11 mouse cellular contexts compared by ENCODE assay signal in genomic region chr4:137313511-137313910, GRCm38 (mm10). TPM values are rescaled to one million over a fixed set of nuclear protein-coding genes. Genes with fewer than 3 reads are reported as not detected.
DNase-seq lines count a peak whose midpoint lies in the region; TF ChIP-seq lines count a peak whose summit lies in the region.
"Had no signal": no experiment of that assay in that cellular context is flagged by ENCODE, and none has a peak within 500 bp of the region (broad histone marks: within the 10 kb centered on the region; RNA-seq: fewer than 3 reads in every experiment).

No protein-coding gene starts in this region.

- peak; percentile 81 for TF ChIP-seq CTCF in heart, adult 2 months (IDR thresholded peaks at IDR 0.05)

- no peak overlapping the region for H3K27ac ChIP-seq in heart, adult 2 months
- H3K27ac ChIP-seq in heart, embryonic 10.5 days, result no peak overlapping the region

- 30% methylated on average over 2 of the region's 2 CpGs for WGBS in heart, adult 2 months
- 71% methylated on average over 2 of the region's 2 CpGs for WGBS in heart, embryonic 10.5 days

- no peaks in the 10 kb centered on the region for H3K27me3 ChIP-seq in heart, adult 2 months (ENCODE audit: control insufficient read depth, insufficient read depth, low read length)
- H3K27me3 ChIP-seq in heart, embryonic 10.5 days (ENCODE audit: insufficient read depth, poor library complexity, severe bottlenecking), result no peaks in the 10 kb centered on the region
- H3K27me3 ChIP-seq in splenic B cell, adult 2 months (ENCODE audit: control insufficient read depth, insufficient read depth, low read length, poor library complexity, severe bottlenecking), result no peaks in the 10 kb centered on the region
- H3K27me3 ChIP-seq: heart, embryonic 15.5 days; kidney, embryonic 15.5 days had no signal

- no peak overlapping the region for H3K9ac ChIP-seq in heart, adult 2 months (ENCODE audit: low read depth, low read length)
- H3K9ac ChIP-seq: heart, embryonic 15.5 days; kidney, embryonic 15.5 days had no signal

- no peak for TF ChIP-seq EP300 in heart, adult 2 months (IDR thresholded peaks at IDR 0.05; ENCODE audit: insufficient read depth, low read depth, low read length)

- intact Hi-C loops in heart, adult 2 months (cut with DNase I), result loop anchor here (5.0 kb wide), 2 partner anchors 79 to 129 kb away; no protein-coding TSS in a partner anchor

- no peak for TF ChIP-seq POLR2A in heart, adult 2 months (IDR thresholded peaks at IDR 0.05; ENCODE audit: insufficient read depth, low read depth, low read length)

- H3K36me3 ChIP-seq in heart, adult 2 months (ENCODE audit: control insufficient read depth, insufficient read depth, low read length), result peaks cover 10% of the 10 kb centered on the region
- peaks cover 21% of the 10 kb centered on the region for H3K36me3 ChIP-seq in heart, embryonic 10.5 days
- peaks cover 6% of the 10 kb centered on the region for H3K36me3 ChIP-seq in splenic B cell, adult 2 months (ENCODE audit: control insufficient read depth, insufficient read depth, low read length, poor library complexity, severe bottlenecking)

- no peak for DNase-seq in heart, adult 2 months
- DNase-seq in heart, embryonic 10.5 days (ENCODE audit: low spot score), result no peak
- peak; percentile 24 for DNase-seq in lung, postnatal 25 days (ENCODE audit: low spot score)
- no peak for DNase-seq in lung, postnatal 36 days
- DNase-seq in ZHBTc4 (ENCODE audit: low read depth, low spot score), result peak; percentile 26
- peak; percentile 57 for DNase-seq in splenic B cell, adult 2 months (ENCODE audit: low read depth, low spot score)
- DNase-seq in urinary bladder, postnatal 14 days (ENCODE audit: low spot score), result no peak
- DNase-seq in heart, adult 11 months, result no peak

- peaks cover 1% of the 10 kb centered on the region for H3K4me1 ChIP-seq in heart, adult 2 months (ENCODE audit: control insufficient read depth, insufficient read depth, low read length)
- H3K4me1 ChIP-seq in heart, embryonic 10.5 days, result peaks cover 41% of the 10 kb centered on the region

- peaks cover 2% of the 10 kb centered on the region; the same call in 1 of the 2 replicates for H3K79me2 ChIP-seq in heart, adult 2 months (replicated peaks; ENCODE audit: control insufficient read depth, insufficient read depth, low read length)

- H3K4me3 ChIP-seq in heart, adult 2 months, result no peak overlapping the region
- H3K4me3 ChIP-seq in heart, embryonic 10.5 days, result no peak overlapping the region
- H3K4me3 ChIP-seq: heart, embryonic 15.5 days; kidney, embryonic 15.5 days had no signal

- no peaks in the 10 kb centered on the region for H3K9me3 ChIP-seq in heart, embryonic 10.5 days
- H3K9me3 ChIP-seq: heart, embryonic 15.5 days; kidney, embryonic 15.5 days had no signal

RNA-seq across cellular contexts. Expression of gene Wnt4, which starts 36.2 kb away (rescaled TPM):
- under 1 TPM; 0.23 to 0.25 TPM for total RNA-seq in heart, adult 2 months (2021)
- 0.26 and 0.47 TPM in 2 replicates for polyA plus RNA-seq in heart, adult 2 months (2012; rRNA removed)
- 0.96 and 0.98 TPM in 2 replicates for polyA plus RNA-seq in heart, embryonic 10.5 days (2016; fragmentation: Nextera tagmentation; extraction: Ambion mirVana)
- total RNA-seq: monocyte, adult 5-6 weeks had no signal

RNA-seq across cellular contexts. Expression of gene Cdc42, which starts 44.0 kb away (rescaled TPM):
- total RNA-seq in heart, adult 2 months (2021), result 100 to 1,000 TPM; 136 to 137 TPM
- polyA plus RNA-seq in heart, adult 2 months (2012; rRNA removed), result 68.4 and 141 TPM in 2 replicates
- polyA plus RNA-seq in heart, embryonic 10.5 days (2016; fragmentation: Nextera tagmentation; extraction: Ambion mirVana), result 550 and 560 TPM in 2 replicates

Comparison
In these comparisons a context has a peak if more than half of its experiments do, and no peak if none do; other contexts are left out.
1. DNase-seq: peak in lung, postnatal 25 days (single experiment), ZHBTc4 (single experiment) and splenic B cell, adult 2 months (single experiment); none in heart, adult 2 months (0 of 2), heart, embryonic 10.5 days (single experiment), lung, postnatal 36 days (single experiment), urinary bladder, postnatal 14 days (single experiment) and heart, adult 11 months (single experiment).